Comparison of ENCODE assay signal across 11 mouse cellular contexts in genomic region chr7:64050246-64050645, GRCm38 (mm10).
A peak's percentile ranks its signal among the peaks of the same experiment; 100 is the strongest.
DNase-seq lines count a peak whose midpoint lies in the region; ATAC-seq and TF ChIP-seq lines count a peak whose summit lies in the region.
"Had no signal": no experiment of that assay in that cellular context is flagged by ENCODE, and none has a peak within 500 bp of the region (broad histone marks: within the 10 kb centered on the region; RNA-seq: fewer than 3 reads in every experiment).

No protein-coding gene starts in this region.

- no peak overlapping the region for H3K9ac ChIP-seq in kidney, embryonic 15.5 days

- 56% methylated on average over 5 of the region's 5 CpGs for WGBS in kidney, adult 2 months
- WGBS in kidney, embryonic 15.5 days = 50% methylated on average over 5 of the region's 5 CpGs

- peak; percentile 51 for DNase-seq in kidney, adult 2 months
- peak; percentile 8 for DNase-seq in NIH3T3 (ENCODE audit: low read depth)
- DNase-seq in fibroblast of lung, adult 2 months (ENCODE audit: low read depth) = peak; percentile 80
- peak; percentile 63 for DNase-seq in liver
- no peak for DNase-seq in urinary bladder, postnatal 25 days (ENCODE audit: low spot score)
- DNase-seq in neural tube, embryonic 10.5 days (ENCODE audit: extremely low spot score, low spot score) = no peak
- no peak for DNase-seq in cerebellum, adult 9-10 months
- DNase-seq: cerebellum, adult 9-11 months had no signal

- no peak for TF ChIP-seq CTCF in kidney, adult 2 months (conservative IDR thresholded peaks at IDR 0.05; ENCODE audit: insufficient read depth, insufficient read length, low read depth, low read length)

- no peak for TF ChIP-seq POLR2A in kidney, adult 2 months (IDR thresholded peaks at IDR 0.05; ENCODE audit: low read depth, low read length)

- no peaks in the 10 kb centered on the region for H3K36me3 ChIP-seq in kidney, adult 2 months (ENCODE audit: control insufficient read depth, insufficient read depth, low read length)
- H3K36me3 ChIP-seq in kidney, embryonic 15.5 days = no peaks in the 10 kb centered on the region

- H3K9me3 ChIP-seq in kidney, embryonic 15.5 days (replicated peaks) = no peaks in the 10 kb centered on the region

- no peak overlapping the region for H3K4me2 ChIP-seq in kidney, embryonic 15.5 days

- no peak overlapping the region for H3K27ac ChIP-seq in kidney, adult 2 months (ENCODE audit: insufficient read depth, low read depth, low read length)
- no peak overlapping the region; the same call in 1 of the 2 replicates for H3K27ac ChIP-seq in kidney, embryonic 15.5 days
- H3K27ac ChIP-seq: kidney, postnatal 0 days had no signal

- H3K4me1 ChIP-seq in kidney, adult 2 months (ENCODE audit: control insufficient read depth, insufficient read depth, low read length) = 0 out of 2 replicates have a peak, but pooled peaks cover 6% of the 10 kb centered on the region
- H3K4me1 ChIP-seq in kidney, embryonic 15.5 days = peaks cover 15% of the 10 kb centered on the region

- no peak overlapping the region for H3K4me3 ChIP-seq in kidney, adult 2 months (ENCODE audit: insufficient read depth, low read depth, low read length)
- no peak overlapping the region for H3K4me3 ChIP-seq in kidney, embryonic 15.5 days (replicated peaks)
- H3K4me3 ChIP-seq: myocyte had no signal

- H3K27me3 ChIP-seq in kidney, adult 2 months (replicated peaks; ENCODE audit: control insufficient read depth, insufficient read depth, low read length) = no peaks in the 10 kb centered on the region
- H3K27me3 ChIP-seq in kidney, embryonic 15.5 days = no peaks in the 10 kb centered on the region

- no peak for ATAC-seq in kidney, embryonic 15.5 days (replicated peaks; ENCODE audit: low FRiP score)

Comparison
In these comparisons a context has a peak if more than half of its experiments do, and no peak if none do; other contexts are left out.
1. DNase-seq: peak in kidney, adult 2 months (single experiment), NIH3T3 (single experiment), fibroblast of lung, adult 2 months (single experiment) and liver (single experiment); none in urinary bladder, postnatal 25 days (single experiment), neural tube, embryonic 10.5 days (single experiment) and cerebellum, adult 9-10 months (single experiment).